Mouse (Mus musculus) limb, embryonic 12.5 days (tissue): ENCODE measurements around the gene Tenm2. TPM values are rescaled to one million over a fixed set of nuclear protein-coding genes. Genes with fewer than 3 reads are reported as not detected.

ENCODE experiments used
- ATAC-seq: fragments of 200-750 bp; cut with Nextera tagmentation; 2 replicates; pipeline ENCODE4 v1.8.0; 2017; ENCODE audit warnings: low read depth, moderate TSS enrichment; ENCODE audit not compliant: insufficient number of reproducible peaks, insufficient read depth, low FRiP score, low TSS enrichment
- H3K27ac ChIP-seq: fragments of 300-500 bp; sonication (generic); 2 replicates; pipeline ENCODE4 v1.5.1; 2016; ENCODE audit warnings: mild to moderate bottlenecking, moderate library complexity
- H3K27me3 ChIP-seq: fragments of 300-500 bp; sonication (generic); 2 replicates; pipeline ENCODE4 v1.6.1; 2016; ENCODE audit warnings: mild to moderate bottlenecking, moderate library complexity
- H3K36me3 ChIP-seq: fragments of 300-500 bp; sonication (generic); 2 replicates; pipeline ENCODE4 v1.6.1; 2016; ENCODE audit warnings: mild to moderate bottlenecking, moderate library complexity
- H3K4me1 ChIP-seq: fragments of 300-500 bp; sonication (generic); replicated peaks from 2 replicates; pipeline ENCODE4 v1.6.1; 2016
- H3K4me2 ChIP-seq: fragments of 300-500 bp; sonication (generic); 2 replicates; pipeline ENCODE4 v1.6.1; 2016; ENCODE audit warnings: mild to moderate bottlenecking, moderate library complexity
- H3K4me3 ChIP-seq: fragments of 300-500 bp; sonication (generic); replicated peaks from 2 replicates; pipeline ENCODE4 v1.5.1; 2016; ENCODE audit warnings: mild to moderate bottlenecking
- H3K9ac ChIP-seq: fragments of 300-500 bp; sonication (generic); replicated peaks from 2 replicates; pipeline ENCODE4 v1.6.1; 2016; ENCODE audit warnings: mild to moderate bottlenecking, moderate library complexity
- H3K9me3 ChIP-seq: fragments of 300-500 bp; sonication (generic); 2 replicates; pipeline ENCODE4 v1.6.1; 2016; ENCODE audit warnings: mild to moderate bottlenecking, moderate library complexity
- WGBS: fragments of 180-500 bp; shearing (Covaris S2); methylation state at CpG from one replicate; pipeline ENCODE4 v1.1.7; 2016; 5-methylcytosine and 5-hydroxymethylcytosine counted together
- polyA plus RNA-seq: library from polyadenylated mRNA; unstranded; fragments of >200 nt; fragmentation: Nextera tagmentation; extraction: Ambion mirVana; gene quantifications from 2 replicates; pipeline ENCODE4 v1.2.1, GENCODE M21; 2016

Tenm2 gene
- polyA plus RNA-seq, 1 experiment from 2014 or later: 0.94 TPM

GRCm38 (mm10) chr11:36893061-36893460, 342.7 kb downstream of the Tenm2 start:
- Histone ChIP-seq H3K9me3 (no peaks in the 10 kb centered on the region), H3K9ac (no peak overlapping the region), H3K4me2 (no peak overlapping the region), H3K36me3 (no peaks in the 10 kb centered on the region), H3K27ac (no peak overlapping the region), H3K4me1 (no peaks in the 10 kb centered on the region), H3K4me3 (no peak overlapping the region), H3K27me3 (no peaks in the 10 kb centered on the region)
- WGBS: 81% methylated on average over 3 of the region's 3 CpGs
- ATAC-seq: no peak

GRCm38 (mm10) chr11:36891106-36891505, 344.7 kb downstream of the Tenm2 start:
- WGBS: 56% methylated on average over 3 of the region's 3 CpGs
- no peak overlapping the region for H3K27ac ChIP-seq
- no peak overlapping the region for H3K4me2 ChIP-seq
- no peak overlapping the region for H3K9ac ChIP-seq
- no peak overlapping the region for H3K4me3 ChIP-seq
- no peaks in the 10 kb centered on the region for H3K36me3 ChIP-seq
- no peaks in the 10 kb centered on the region for H3K4me1 ChIP-seq
- ATAC-seq: no peak
- no peaks in the 10 kb centered on the region for H3K9me3 ChIP-seq
- no peaks in the 10 kb centered on the region for H3K27me3 ChIP-seq

- H3K4me3 ChIP-seq: no peak overlapping the region
- 54% methylated on average over 7 of the region's 7 CpGs for WGBS
- no peak overlapping the region for H3K9ac ChIP-seq
- H3K27me3 ChIP-seq: no peaks in the 10 kb centered on the region
- no peak for ATAC-seq
- no peaks in the 10 kb centered on the region for H3K9me3 ChIP-seq
- H3K36me3 ChIP-seq: no peaks in the 10 kb centered on the region
- H3K4me1 ChIP-seq: 0 out of 2 replicates have a peak, but pooled peaks cover 8% of the 10 kb centered on the region
- no peak overlapping the region for H3K27ac ChIP-seq
- no peak overlapping the region for H3K4me2 ChIP-seq
Observed at GRCm38 (mm10) chr11:36887490-36887889, 348.3 kb downstream of the Tenm2 start.

GRCm38 (mm10) chr11:36886147-36886546, 349.6 kb downstream of the Tenm2 start:
- no peak overlapping the region for H3K9ac ChIP-seq
- no peaks in the 10 kb centered on the region for H3K9me3 ChIP-seq
- H3K27ac ChIP-seq: no peak overlapping the region
- no peak overlapping the region for H3K4me3 ChIP-seq
- H3K4me2 ChIP-seq: no peak overlapping the region
- no peaks in the 10 kb centered on the region for H3K27me3 ChIP-seq
- no peaks in the 10 kb centered on the region for H3K36me3 ChIP-seq
- 0 out of 2 replicates have a peak, but pooled peaks cover 8% of the 10 kb centered on the region for H3K4me1 ChIP-seq
- WGBS: 73% methylated on average over 3 of the region's 3 CpGs
- ATAC-seq: no peak

GRCm38 (mm10) chr11:36872961-36873360, 362.8 kb downstream of the Tenm2 start:
- no peak overlapping the region for H3K27ac ChIP-seq
- H3K9ac ChIP-seq: no peak overlapping the region
- WGBS: 72% methylated on average over 4 of the region's 4 CpGs
- no peaks in the 10 kb centered on the region for H3K9me3 ChIP-seq
- H3K4me2 ChIP-seq: no peak overlapping the region
- no peak overlapping the region for H3K4me3 ChIP-seq
- no peaks in the 10 kb centered on the region for H3K36me3 ChIP-seq
- no peaks in the 10 kb centered on the region for H3K4me1 ChIP-seq
- H3K27me3 ChIP-seq: no peaks in the 10 kb centered on the region
- no peak for ATAC-seq

- no peak overlapping the region for H3K27ac ChIP-seq
- H3K27me3 ChIP-seq: no peaks in the 10 kb centered on the region
- no peaks in the 10 kb centered on the region for H3K9me3 ChIP-seq
- ATAC-seq: no peak
- no peak overlapping the region for H3K9ac ChIP-seq
- no peaks in the 10 kb centered on the region for H3K4me1 ChIP-seq
- H3K36me3 ChIP-seq: no peaks in the 10 kb centered on the region
- no peak overlapping the region for H3K4me3 ChIP-seq
- no peak overlapping the region for H3K4me2 ChIP-seq
- 83% methylated on average over 5 of the region's 5 CpGs for WGBS
Observed at GRCm38 (mm10) chr11:36870548-36870947, 365.2 kb downstream of the Tenm2 start.

- WGBS: 62% methylated on average over 3 of the region's 3 CpGs
- H3K4me3 ChIP-seq: no peak overlapping the region
- no peak for ATAC-seq
- no peak overlapping the region for H3K27ac ChIP-seq
- H3K4me1 ChIP-seq: no peaks in the 10 kb centered on the region
- no peaks in the 10 kb centered on the region for H3K9me3 ChIP-seq
- no peak overlapping the region for H3K9ac ChIP-seq
- H3K4me2 ChIP-seq: no peak overlapping the region
- no peaks in the 10 kb centered on the region for H3K36me3 ChIP-seq
- H3K27me3 ChIP-seq: no peaks in the 10 kb centered on the region
Observed at GRCm38 (mm10) chr11:36851690-36852089, 384.1 kb downstream of the Tenm2 start.

GRCm38 (mm10) chr11:36847451-36847850, 388.3 kb downstream of the Tenm2 start:
- 86% methylated on average over 6 of the region's 6 CpGs for WGBS
- Histone ChIP-seq H3K4me1 (no peaks in the 10 kb centered on the region), H3K4me3 (no peak overlapping the region), H3K4me2 (no peak overlapping the region), H3K9me3 (no peaks in the 10 kb centered on the region), H3K27ac (no peak overlapping the region), H3K36me3 (no peaks in the 10 kb centered on the region), H3K27me3 (no peaks in the 10 kb centered on the region), H3K9ac (no peak overlapping the region)
- no peak for ATAC-seq

- no peak for ATAC-seq
- no peaks in the 10 kb centered on the region for H3K9me3 ChIP-seq
Observed at GRCm38 (mm10) chr11:36832855-36833254, 402.9 kb downstream of the Tenm2 start.

GRCm38 (mm10) chr11:36831511-36831910, 404.3 kb downstream of the Tenm2 start:
- no peak overlapping the region for H3K4me3 ChIP-seq
- H3K36me3 ChIP-seq: no peaks in the 10 kb centered on the region
- no peaks in the 10 kb centered on the region for H3K27me3 ChIP-seq
- no peaks in the 10 kb centered on the region for H3K9me3 ChIP-seq
- no peak overlapping the region for H3K9ac ChIP-seq
- no peaks in the 10 kb centered on the region for H3K4me1 ChIP-seq
- no peak for ATAC-seq
- H3K27ac ChIP-seq: no peak overlapping the region
- WGBS: 74% methylated on average over 11 of the region's 11 CpGs
- no peak overlapping the region for H3K4me2 ChIP-seq

More at GRCm38 (mm10) chr11:36832855-36833254, 402.9 kb downstream of the Tenm2 start:
- Histone ChIP-seq H3K4me3 (no peak overlapping the region), H3K36me3 (no peaks in the 10 kb centered on the region), H3K27ac (no peak overlapping the region), H3K4me1 (no peaks in the 10 kb centered on the region), H3K4me2 (no peak overlapping the region), H3K27me3 (no peaks in the 10 kb centered on the region), H3K9ac (no peak overlapping the region)
- WGBS: 46% methylated on average over 4 of the region's 4 CpGs

GRCm38 (mm10) chr11:36824666-36825065, 411.1 kb downstream of the Tenm2 start:
- H3K4me1 ChIP-seq: no peaks in the 10 kb centered on the region
- 36% methylated on average over 7 of the region's 7 CpGs for WGBS
- H3K4me2 ChIP-seq: no peak overlapping the region
- H3K27ac ChIP-seq: no peak overlapping the region
- H3K4me3 ChIP-seq: no peak overlapping the region
- H3K27me3 ChIP-seq: no peaks in the 10 kb centered on the region
- no peak overlapping the region for H3K9ac ChIP-seq
- ATAC-seq: no peak
- H3K9me3 ChIP-seq: no peaks in the 10 kb centered on the region
- no peaks in the 10 kb centered on the region for H3K36me3 ChIP-seq

- no peaks in the 10 kb centered on the region for H3K36me3 ChIP-seq
- no peak overlapping the region for H3K27ac ChIP-seq
- no peak overlapping the region for H3K9ac ChIP-seq
- no peaks in the 10 kb centered on the region for H3K27me3 ChIP-seq
- no peak overlapping the region for H3K4me2 ChIP-seq
- ATAC-seq: no peak
- H3K4me1 ChIP-seq: peaks cover 8% of the 10 kb centered on the region
- H3K9me3 ChIP-seq: no peaks in the 10 kb centered on the region
- H3K4me3 ChIP-seq: no peak overlapping the region
- 71% methylated on average over 1 of the region's 1 CpGs for WGBS
Observed at GRCm38 (mm10) chr11:36804615-36805014, 431.1 kb downstream of the Tenm2 start.
